Mouse (Mus musculus) midbrain, embryonic 11.5 days (tissue): Measurements from ENCODE around the gene Cpz. TPM values are rescaled to one million over a fixed set of nuclear protein-coding genes. Genes with fewer than 3 reads are reported as not detected.

Experiments used
- ATAC-seq: fragments of 200-750 bp; cut with Nextera tagmentation; 2 replicates; pipeline ENCODE4 v1.8.0; 2017; ENCODE audit warnings: moderate TSS enrichment, moderate library complexity; ENCODE audit not compliant: low FRiP score
- DNase-seq: peaks from one replicate; pipeline ENCODE4 v3.0.0; 2015; ENCODE audit warnings: low spot score; ENCODE audit errors: missing footprints
- H3K27ac ChIP-seq: fragments of 300-500 bp; sonication (generic); 2 replicates; pipeline ENCODE4 v1.5.1; 2014; ENCODE audit warnings: low read depth, low read length
- H3K27me3 ChIP-seq: fragments of 300-500 bp; sonication (generic); 2 replicates; pipeline ENCODE4 v1.6.1; 2014; ENCODE audit warnings: mild to moderate bottlenecking, low read length, moderate library complexity, mixed read lengths; ENCODE audit not compliant: control insufficient read depth, insufficient read depth
- H3K36me3 ChIP-seq: fragments of 300-500 bp; sonication (generic); 2 replicates; pipeline ENCODE4 v1.6.1; 2014; ENCODE audit warnings: mild to moderate bottlenecking, low read length, moderate library complexity, mixed read lengths; ENCODE audit not compliant: control insufficient read depth, insufficient read depth
- H3K4me1 ChIP-seq: fragments of 300-500 bp; sonication (generic); 2 replicates; pipeline ENCODE4 v1.6.1; 2014; ENCODE audit warnings: low read length; ENCODE audit not compliant: control insufficient read depth, insufficient read depth
- H3K4me2 ChIP-seq: fragments of 300-500 bp; sonication (generic); 2 replicates; pipeline ENCODE4 v1.6.1; 2014; ENCODE audit warnings: mild to moderate bottlenecking, moderate library complexity
- H3K4me3 ChIP-seq: fragments of 300-500 bp; sonication (generic); 2 replicates; pipeline ENCODE4 v1.5.1; 2014; ENCODE audit warnings: low read depth, low read length
- H3K9ac ChIP-seq: fragments of 300-500 bp; sonication (generic); 2 replicates; pipeline ENCODE4 v1.6.1; 2014; ENCODE audit warnings: low read length
- H3K9me3 ChIP-seq: fragments of 300-500 bp; sonication (generic); 2 replicates; pipeline ENCODE4 v1.6.1; 2016; ENCODE audit warnings: low read length; ENCODE audit not compliant: control insufficient read depth
- WGBS: fragments of 180-500 bp; shearing (Covaris S2); extraction: QIAGEN DNeasy Blood & Tissue Kit; methylation state at CpG from one replicate; pipeline ENCODE4 v1.1.7; 2014; 5-methylcytosine and 5-hydroxymethylcytosine counted together
- polyA plus RNA-seq: library from polyadenylated mRNA; unstranded; fragments of >200 nt; fragmentation: Nextera tagmentation; extraction: Ambion mirVana; gene quantifications from 2 replicates; pipeline ENCODE4 v1.2.1, GENCODE M21; 2014

Cpz gene
- polyA plus RNA-seq, 1 experiment from 2014 or later, result 6.2 TPM

- WGBS, result 77% methylated on average over 7 of the region's 7 CpGs
- H3K27me3 ChIP-seq, result no peaks in the 10 kb centered on the region
- DNase-seq, result no peak
Observed at GRCm38 (mm10) chr5:35505016-35505415, 20.5 kb downstream of the Cpz start.

GRCm38 (mm10) chr5:35497344-35497743 is 28.2 kb downstream of the Cpz start:
- 31% methylated on average over 7 of the region's 7 CpGs for WGBS
- Histone ChIP-seq H3K4me2 (no peak overlapping the region), H3K27me3 (0 out of 2 replicates have a peak, but pooled peaks cover 2% of the 10 kb centered on the region), H3K9ac (no peak overlapping the region), H3K36me3 (no peaks in the 10 kb centered on the region), H3K4me1 (peaks cover 17% of the 10 kb centered on the region), H3K9me3 (no peaks in the 10 kb centered on the region), H3K27ac (no peak overlapping the region), H3K4me3 (no peak overlapping the region)
- no peak for ATAC-seq
- no peak for DNase-seq

More at GRCm38 (mm10) chr5:35505016-35505415, 20.5 kb downstream of the Cpz start:
- no peak overlapping the region for H3K9ac ChIP-seq
- no peak overlapping the region for H3K4me3 ChIP-seq
- no peak overlapping the region for H3K4me2 ChIP-seq
- ATAC-seq, result no peak
- no peak overlapping the region for H3K27ac ChIP-seq
- no peaks in the 10 kb centered on the region for H3K9me3 ChIP-seq
- H3K36me3 ChIP-seq, result no peaks in the 10 kb centered on the region
- no peaks in the 10 kb centered on the region for H3K4me1 ChIP-seq

GRCm38 (mm10) chr5:35495989-35496388 is 29.5 kb downstream of the Cpz start:
- H3K9me3 ChIP-seq, result no peaks in the 10 kb centered on the region
- no peak overlapping the region for H3K4me3 ChIP-seq
- WGBS, result 27% methylated on average over 5 of the region's 5 CpGs
- DNase-seq (peak; percentile 86), ATAC-seq (peak; percentile 62)
- H3K4me1 ChIP-seq, result peaks cover 17% of the 10 kb centered on the region
- H3K27ac ChIP-seq, result no peak overlapping the region
- 0 out of 2 replicates have a peak, but pooled peaks cover 2% of the 10 kb centered on the region for H3K27me3 ChIP-seq
- H3K4me2 ChIP-seq, result no peak overlapping the region
- H3K9ac ChIP-seq, result no peak overlapping the region
- no peaks in the 10 kb centered on the region for H3K36me3 ChIP-seq

- DNase-seq (no peak), ATAC-seq (no peak)
- Histone ChIP-seq H3K9ac (no peak overlapping the region), H3K4me3 (no peak overlapping the region), H3K36me3 (no peaks in the 10 kb centered on the region), H3K4me1 (peaks cover 17% of the 10 kb centered on the region), H3K27ac (no peak overlapping the region), H3K27me3 (0 out of 2 replicates have a peak, but pooled peaks cover 2% of the 10 kb centered on the region), H3K9me3 (no peaks in the 10 kb centered on the region), H3K4me2 (no peak overlapping the region)
- 18% methylated on average over 8 of the region's 8 CpGs for WGBS
Observed at GRCm38 (mm10) chr5:35494773-35495390, 30.6 kb downstream of the Cpz start.

- Histone ChIP-seq H3K9me3 (no peaks in the 10 kb centered on the region), H3K4me1 (peaks cover 17% of the 10 kb centered on the region), H3K4me2 (no peak overlapping the region), H3K27me3 (no peaks in the 10 kb centered on the region), H3K4me3 (no peak overlapping the region), H3K9ac (no peak overlapping the region), H3K27ac (no peak overlapping the region), H3K36me3 (no peaks in the 10 kb centered on the region)
- ATAC-seq (no peak), DNase-seq (no peak)
- WGBS, result 88% methylated on average over 12 of the region's 12 CpGs
Observed at GRCm38 (mm10) chr5:35493770-35494169, 31.7 kb downstream of the Cpz start.

GRCm38 (mm10) chr5:35479521-35479920 is 46.0 kb downstream of the Cpz start:
- 49% methylated on average over 4 of the region's 4 CpGs for whole genome bisulfite sequencing
- no peak overlapping the region for H3K27ac ChIP-seq
- H3K27me3 ChIP-seq, result no peaks in the 10 kb centered on the region
- no peak overlapping the region for H3K9ac ChIP-seq
- no peak for ATAC-seq
- no peaks in the 10 kb centered on the region for H3K4me1 ChIP-seq
- DNase-seq, result no peak
- H3K9me3 ChIP-seq, result no peaks in the 10 kb centered on the region
- H3K4me2 ChIP-seq, result no peak overlapping the region
- H3K36me3 ChIP-seq, result no peaks in the 10 kb centered on the region
- H3K4me3 ChIP-seq, result no peak overlapping the region

- no peak overlapping the region for H3K27ac ChIP-seq
- no peaks in the 10 kb centered on the region for H3K4me1 ChIP-seq
- H3K4me3 ChIP-seq, result no peak overlapping the region
- no peak for DNase-seq
- H3K9me3 ChIP-seq, result no peaks in the 10 kb centered on the region
- 0 out of 2 replicates have a peak, but pooled peaks cover 3% of the 10 kb centered on the region for H3K27me3 ChIP-seq
- WGBS, result 42% methylated on average over 6 of the region's 6 CpGs
- H3K4me2 ChIP-seq, result no peak overlapping the region
- no peaks in the 10 kb centered on the region for H3K36me3 ChIP-seq
- ATAC-seq, result no peak
- no peak overlapping the region for H3K9ac ChIP-seq
Observed at GRCm38 (mm10) chr5:35475236-35475635, 50.3 kb downstream of the Cpz start.

GRCm38 (mm10) chr5:35470885-35471528 is 54.5 kb downstream of the Cpz start:
- Histone ChIP-seq H3K4me3 (no peak overlapping the region), H3K9ac (no peak overlapping the region), H3K27ac (no peak overlapping the region), H3K36me3 (no peaks in the 10 kb centered on the region), H3K4me1 (no peaks in the 10 kb centered on the region), H3K9me3 (no peaks in the 10 kb centered on the region), H3K4me2 (no peak overlapping the region), H3K27me3 (0 out of 2 replicates have a peak, but pooled peaks cover 3% of the 10 kb centered on the region)
- WGBS, result 49% methylated on average over 7 of the region's 7 CpGs
- DNase-seq (no peak), ATAC-seq (no peak)

GRCm38 (mm10) chr5:35465966-35466635 is 59.4 kb downstream of the Cpz start:
- H3K9ac ChIP-seq, result no peak overlapping the region
- ATAC-seq (no peak), DNase-seq (no peak)
- 69% methylated on average over 21 of the region's 21 CpGs for whole genome bisulfite sequencing
- H3K4me3 ChIP-seq, result no peak overlapping the region
- H3K27ac ChIP-seq, result no peak overlapping the region
- H3K27me3 ChIP-seq, result no peaks in the 10 kb centered on the region
- no peaks in the 10 kb centered on the region for H3K36me3 ChIP-seq
- no peaks in the 10 kb centered on the region for H3K9me3 ChIP-seq
- H3K4me1 ChIP-seq, result no peaks in the 10 kb centered on the region
- no peak overlapping the region for H3K4me2 ChIP-seq
